Mouse (Mus musculus) right cerebral cortex, postnatal 10 days (tissue): ENCODE data around the gene Calr.

ENCODE experiments used
- DNase-seq, 2 experiments: peaks; one replicate each; pipeline ENCODE4 v3.0.0; 2021; ENCODE audit warnings: low spot score in 2 of 2

The Calr gene

DNA sequence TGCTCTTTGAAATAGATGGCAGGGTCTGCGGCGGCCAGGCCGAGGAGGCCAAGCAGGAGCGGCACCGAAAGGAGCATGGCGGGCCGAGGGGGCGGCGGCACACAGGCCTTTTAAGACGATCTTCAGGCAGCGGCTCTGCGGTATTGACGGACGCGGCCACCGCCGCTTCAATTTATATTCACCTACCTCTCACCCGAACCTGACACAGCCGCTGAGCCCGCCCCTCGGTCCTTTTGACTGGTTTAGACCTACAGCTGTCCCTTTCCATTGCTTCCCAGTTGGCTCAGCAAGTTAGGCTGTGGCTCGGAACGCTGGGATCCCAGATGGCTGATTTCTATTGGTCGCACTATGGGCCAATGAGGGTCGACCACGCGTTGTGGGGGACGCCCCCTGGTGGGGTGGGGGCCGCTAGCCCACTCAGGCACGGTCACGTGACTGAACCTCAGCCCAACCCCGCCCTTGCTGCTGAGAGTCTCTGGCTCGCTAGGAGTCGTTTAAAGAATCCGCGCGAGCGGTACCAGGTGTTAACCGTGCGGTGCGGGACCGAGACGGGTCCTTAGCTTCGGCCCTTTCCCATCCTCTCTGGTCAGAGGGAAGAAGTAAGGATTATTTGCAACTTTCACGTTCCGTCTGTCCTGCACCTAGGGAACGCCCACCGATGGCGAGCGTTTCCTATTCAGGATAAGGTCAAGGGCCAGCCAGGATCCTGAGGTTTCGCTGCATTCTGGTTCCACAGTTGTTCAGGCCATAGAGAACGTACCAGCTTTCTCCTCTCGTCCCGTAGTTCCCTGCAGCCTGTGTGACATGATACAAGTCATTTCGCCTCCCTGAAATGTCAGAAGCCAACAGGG is at the start of gene Calr:
TSS of gene Calr (minus strand) at position 213 of the 851 bp plus-strand sequence.
- DNase-seq = peak; percentile 100

DNA sequence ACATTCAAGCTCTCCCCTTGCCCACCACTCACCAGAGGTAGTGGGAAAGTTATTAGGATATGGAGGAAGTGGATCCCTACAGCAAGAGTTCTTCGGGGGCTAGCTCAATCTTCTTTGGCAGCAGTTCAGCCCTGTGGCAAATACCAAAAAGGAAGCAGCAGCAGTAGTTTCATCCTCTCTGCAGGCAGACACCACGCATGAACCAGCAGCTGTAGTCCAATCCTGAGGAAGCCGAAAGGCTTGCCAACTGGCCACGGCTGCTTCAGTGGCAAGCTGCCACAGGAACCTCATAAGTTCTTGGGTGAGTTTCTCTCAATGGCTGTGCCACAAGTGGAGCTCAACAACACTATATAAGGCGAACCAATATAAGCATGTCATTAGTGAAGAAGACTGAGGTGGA is 49.2 kb upstream of the Calr start:
- DNase-seq = no peak

DNA sequence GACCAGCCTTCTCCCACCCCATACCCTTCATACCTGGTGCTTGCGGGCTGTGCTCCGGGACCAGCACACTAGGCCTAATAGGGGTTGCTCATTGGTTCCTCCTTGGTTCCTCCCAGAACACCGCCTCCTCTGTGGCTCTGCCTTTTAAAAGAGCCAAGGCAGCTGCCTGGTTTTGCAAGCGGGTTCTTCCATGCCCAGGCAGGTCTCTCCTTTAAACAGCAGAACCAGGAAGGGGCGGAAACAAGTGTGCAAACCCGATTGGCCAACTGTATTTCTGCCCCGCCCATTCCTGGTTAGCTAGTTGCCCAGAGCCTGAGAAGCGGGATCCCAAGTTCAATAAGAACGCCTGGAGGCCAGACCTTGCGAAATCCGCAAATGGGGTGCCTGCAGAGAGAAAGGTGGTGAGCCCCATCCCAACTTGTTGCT is 47.0 kb upstream of the Calr start, which contains the start of gene Gcdh:
TSS of gene Gcdh (minus strand) at position 213 of the 426 bp plus-strand sequence.
- DNase-seq = peak; percentile 95 to 97

DNA sequence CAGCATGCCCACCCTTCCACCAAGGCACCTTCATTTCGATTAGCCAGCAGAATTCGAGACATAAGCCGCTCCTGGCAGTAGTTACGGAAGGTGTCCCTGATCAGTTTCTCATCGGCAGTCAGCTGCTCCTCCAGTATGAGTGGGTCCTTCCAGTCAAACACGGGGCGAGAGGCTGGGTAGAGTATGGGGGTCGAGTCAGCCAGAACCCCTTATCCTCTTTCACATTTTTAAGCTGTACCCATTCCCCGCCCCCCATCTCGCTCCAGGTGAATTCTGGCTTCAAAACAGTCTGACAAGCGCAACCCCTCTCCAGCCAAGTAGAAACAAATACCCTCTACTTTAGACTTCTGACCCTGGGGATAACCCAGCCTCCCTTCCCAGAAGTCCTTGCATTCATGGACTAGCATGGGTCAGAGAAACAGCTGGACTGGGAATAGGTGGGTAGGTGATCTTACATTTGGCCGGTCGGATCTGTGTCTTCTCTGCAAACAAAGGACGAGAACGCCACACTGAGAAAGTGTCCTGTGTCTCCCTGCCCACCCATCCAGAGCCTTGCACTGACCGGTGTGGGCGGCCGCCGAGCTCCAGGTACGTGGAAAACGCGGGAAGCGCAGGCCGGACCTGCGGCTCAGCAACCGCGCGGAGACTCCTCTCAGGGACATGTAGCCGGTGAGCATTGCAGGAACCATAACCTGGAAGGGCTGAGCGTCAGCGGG is 46.4 kb upstream of the Calr start:
- DNase-seq = no peak

DNA sequence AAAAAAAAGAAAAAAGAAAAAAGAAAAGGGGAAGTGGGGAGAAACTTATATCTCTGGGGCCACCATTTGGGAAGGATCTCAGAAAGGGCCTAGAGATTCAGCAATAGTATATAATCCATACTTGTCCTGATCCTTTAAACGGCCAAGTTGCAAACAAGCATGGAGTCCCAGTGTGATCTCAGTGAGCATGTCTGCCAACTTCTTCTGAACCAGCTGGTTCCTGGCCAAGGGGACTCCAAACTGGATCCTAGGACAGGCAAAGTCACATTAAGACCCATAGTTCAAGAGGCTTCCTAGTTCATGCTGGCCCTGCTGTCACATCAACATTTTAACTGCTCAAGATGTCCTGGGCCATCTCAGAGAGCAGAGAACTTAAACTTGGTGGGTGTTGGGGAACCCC is 42.4 kb upstream of the Calr start:
- DNase-seq = no peak

DNA sequence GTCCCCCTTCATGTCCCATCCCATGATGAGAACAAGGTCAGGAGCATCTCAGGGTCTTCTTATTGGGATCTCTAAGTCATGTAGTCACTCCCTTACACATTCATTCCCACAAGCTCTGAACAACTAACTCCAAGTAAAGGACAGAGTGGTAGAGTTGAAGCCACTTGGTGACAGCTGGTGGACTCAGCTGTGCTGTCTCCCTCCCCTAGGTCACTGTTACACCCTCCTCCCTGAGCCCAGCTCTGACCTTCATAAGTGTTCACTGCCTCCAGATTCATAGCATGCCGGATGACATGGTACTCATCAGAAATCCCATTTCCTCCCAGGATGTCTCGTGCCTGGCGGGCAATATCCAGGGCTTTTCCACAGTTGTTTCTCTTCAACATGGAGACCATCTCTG is 41.5 kb upstream of the Calr start:
- no peak for DNase-seq

DNA sequence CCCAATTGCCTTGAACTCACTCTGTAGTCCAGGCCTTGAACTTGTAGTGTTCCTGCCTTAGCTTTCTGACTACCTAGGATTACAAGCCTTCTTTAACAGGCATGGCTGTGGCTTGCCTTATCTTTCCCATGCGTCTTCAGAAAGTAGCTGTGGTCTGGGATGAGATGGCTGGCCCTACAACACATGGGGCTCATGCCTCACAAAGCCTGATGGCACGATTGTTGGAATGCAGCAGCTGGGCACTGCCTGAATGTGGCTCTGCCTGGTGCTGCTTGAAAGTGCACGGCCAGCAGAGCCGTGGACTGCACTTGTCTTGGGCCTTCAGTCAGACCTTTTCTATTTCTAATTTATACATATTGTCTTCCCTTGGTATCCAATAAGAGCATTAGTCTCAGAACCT is 38.0 kb upstream of the Calr start:
- DNase-seq = no peak

DNA sequence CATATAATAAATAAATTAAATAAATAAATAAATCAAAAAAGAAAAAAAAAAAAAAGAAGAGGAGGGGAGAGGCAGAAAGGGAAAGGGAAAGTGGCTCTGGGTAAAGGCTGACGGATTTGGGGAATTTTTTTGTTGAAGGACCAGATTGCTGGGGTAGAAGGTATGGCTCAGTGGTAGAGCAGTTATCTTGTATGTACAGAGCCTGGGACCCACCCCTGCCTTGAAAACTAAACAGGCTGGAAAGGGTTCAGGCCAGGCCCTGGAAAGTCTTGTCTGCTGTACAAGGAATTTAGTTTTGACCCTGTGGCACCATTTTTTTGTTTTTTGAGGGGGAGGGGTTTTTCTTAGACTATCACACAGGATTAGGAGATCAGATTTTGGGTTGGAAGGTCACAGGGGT is 32.2 kb upstream of the Calr start:
- DNase-seq = no peak

DNA sequence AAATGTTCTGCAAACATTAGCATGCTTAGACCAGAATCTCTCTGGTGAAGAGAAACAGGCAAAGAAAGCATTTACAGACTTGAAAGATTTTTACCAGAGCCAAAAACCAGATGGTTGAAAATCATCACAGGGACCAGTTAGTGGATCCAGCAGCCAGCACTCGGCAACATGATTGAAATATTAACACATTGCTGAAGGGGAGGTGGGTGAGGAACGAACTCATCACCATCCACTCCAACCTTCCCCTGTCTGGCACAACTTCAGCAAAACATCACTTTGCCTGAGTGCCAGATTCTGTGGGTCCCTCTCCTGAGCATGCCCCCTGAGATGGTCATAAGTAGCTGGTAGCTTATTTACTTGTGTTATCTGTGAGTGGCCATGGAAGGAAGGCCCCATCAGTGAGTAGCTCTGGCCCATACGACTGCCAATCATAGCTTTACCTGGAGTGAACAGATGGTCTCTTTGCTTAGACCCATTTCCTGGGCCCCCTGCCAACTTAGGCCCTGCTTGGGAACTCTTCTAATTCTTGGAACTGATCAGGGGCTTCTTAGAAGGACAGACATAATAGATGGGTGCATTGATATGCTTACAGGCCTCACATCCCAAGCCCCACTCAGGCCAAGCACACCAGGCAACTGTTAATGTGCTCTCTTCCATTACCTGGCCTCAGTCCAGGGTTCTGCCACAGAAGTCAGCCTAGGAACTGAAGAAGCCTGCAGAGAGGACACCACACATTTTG is 30.7 kb upstream of the Calr start:
- no peak for DNase-seq

DNA sequence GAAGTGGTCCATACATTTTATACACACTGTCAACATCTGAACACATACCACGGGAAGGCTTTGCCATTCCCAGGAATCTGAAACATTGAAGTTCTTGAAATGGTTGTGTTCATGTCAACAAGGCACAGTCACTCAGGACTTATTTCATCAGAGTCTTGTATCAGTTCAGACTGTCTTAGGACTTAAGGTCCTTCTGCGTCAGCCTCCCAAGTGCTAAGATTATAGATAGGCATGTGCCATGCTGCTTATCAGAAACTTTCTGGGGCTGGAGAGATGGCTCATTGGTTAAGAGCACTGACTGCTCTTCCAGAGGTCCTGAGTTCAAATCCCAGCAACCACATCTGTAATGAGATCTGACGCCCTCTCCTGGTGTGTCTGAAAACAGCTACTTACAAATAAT is 27.6 kb upstream of the Calr start:
- no peak for DNase-seq

DNA sequence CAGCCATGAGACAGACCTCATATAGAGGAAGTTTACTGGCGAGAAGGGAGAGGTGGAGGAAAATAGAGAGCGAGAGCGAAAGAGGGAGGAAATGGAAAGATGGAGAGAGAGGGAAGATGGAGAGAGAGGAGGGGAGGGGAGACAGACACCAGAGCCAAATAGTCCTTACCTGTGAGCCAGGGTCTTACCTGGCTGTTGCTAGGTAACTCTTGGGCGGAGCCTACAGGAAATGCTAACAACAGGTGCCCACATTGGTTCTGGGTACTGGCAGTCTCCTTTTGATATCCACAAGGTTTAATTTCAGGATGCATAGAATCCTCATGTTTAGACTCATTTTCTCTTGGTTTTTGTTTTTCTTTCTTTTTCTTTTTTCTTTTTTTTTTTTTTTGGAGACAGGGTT is 26.3 kb upstream of the Calr start:
- no peak for DNase-seq

DNA sequence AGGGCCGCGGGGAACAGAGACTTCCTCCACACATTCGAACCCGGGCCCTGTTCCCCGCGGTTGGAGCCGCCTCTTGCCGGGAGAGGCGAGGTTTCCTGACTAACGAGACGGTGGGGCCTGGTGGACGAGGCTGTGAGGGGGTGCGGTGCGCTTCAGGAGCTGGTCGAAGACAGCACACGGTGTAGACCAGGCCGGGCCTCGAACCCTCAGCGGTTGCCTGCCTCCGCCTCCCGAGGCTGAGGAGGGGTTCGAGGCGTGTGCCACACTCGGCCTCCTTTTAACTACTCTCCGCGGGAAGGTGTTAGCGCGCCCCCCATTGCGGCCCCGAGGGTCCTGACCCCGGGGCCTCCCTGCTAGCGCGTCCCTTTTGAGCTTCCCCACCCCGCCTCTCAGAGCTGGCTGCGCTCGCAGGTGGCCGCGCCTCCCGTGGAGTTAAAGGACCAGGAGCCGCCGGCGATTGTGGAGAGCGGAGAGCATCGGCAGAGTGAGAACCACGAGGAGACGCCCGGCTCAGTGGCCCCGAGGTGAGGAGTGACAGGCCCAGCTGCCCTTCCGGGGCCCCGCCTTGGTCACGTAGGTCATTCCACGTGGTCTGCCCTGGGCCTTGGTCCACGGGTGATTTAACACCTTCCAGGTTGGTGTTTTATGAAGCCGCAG is 25.7 kb upstream of the Calr start:
- DNase-seq = peak in 1 of 2 experiments; percentile 44

DNA sequence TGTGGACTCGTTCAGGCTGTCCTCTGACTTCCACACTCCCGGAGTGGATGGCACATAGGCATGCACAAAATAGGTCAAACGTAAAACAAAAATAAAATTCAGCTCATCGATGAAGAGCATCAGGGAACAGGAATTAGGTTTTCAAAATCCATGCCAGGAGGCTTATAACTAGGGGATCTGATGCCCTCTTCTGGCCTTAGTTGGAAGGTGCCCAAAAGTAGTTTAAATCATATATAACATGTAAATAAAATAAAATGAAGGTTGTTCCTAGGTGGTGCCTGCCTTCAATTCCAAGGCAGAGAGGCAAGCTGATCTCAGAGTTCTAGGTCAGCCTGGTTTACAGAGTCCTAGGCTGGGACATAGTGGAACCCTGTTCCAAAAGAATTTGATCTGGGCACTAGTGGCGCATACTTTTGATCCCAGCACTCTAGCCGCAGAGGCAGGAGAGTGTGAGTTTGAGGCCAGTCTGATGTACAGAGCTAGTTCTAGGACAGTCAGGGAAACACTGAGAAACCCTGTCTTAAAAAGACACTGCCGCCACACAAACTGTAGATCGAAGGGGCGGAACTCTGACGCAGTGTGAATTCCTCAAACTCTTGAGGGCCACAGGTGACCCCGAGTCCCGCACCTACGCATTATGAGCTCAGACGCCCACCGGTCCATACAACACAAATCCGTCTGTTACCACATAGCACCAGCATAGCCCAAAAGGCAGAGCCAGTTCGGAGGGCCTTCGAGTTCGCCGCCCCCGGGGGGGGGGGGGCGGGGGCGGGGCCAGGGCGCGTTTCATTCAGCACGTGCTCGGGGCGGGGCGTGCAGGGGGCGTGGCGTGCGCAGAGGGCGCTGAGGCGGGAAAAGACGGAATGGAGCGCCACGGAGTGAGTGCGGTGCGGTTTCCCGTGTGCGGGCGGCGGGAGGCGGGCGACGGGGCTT is 24.9 kb upstream of the Calr start, which contains the start of gene Syce2:
TSS of gene Syce2 (plus strand) at position 736 of the 933 bp plus-strand sequence.
- peak; percentile 76 to 84 for DNase-seq

DNA sequence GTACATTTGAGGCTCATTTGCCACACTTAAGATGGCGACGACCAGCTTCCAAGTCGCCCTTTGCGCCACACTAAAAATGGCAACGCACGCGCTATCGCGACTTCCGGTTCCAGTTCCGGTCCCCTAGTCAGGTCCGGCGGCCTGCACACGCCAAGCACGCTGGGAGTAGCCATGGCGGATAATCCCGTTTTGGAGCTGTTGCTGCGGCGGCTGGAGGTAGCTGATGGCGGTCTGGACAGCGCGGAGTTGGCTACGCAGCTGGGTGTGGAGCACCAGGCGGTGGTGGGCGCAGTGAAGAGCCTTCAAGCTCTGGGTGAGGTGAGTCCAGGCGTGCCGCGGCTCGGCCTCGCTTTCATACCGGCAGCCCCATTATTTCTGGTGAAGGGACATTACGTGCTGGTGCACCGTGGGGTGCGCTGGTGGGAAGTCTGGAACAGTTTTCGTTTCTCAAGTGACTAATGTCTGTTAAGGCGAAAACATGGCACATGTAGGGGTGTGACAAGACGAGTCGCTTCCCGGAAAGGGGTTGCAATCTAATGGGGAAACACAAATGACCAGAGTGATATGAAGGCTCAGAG is 10.2 kb upstream of the Calr start, which contains the start of gene Farsa:
TSS of gene Farsa (plus strand) at position 126 of the 578 bp plus-strand sequence.
- DNase-seq = peak; percentile 96 to 97

DNA sequence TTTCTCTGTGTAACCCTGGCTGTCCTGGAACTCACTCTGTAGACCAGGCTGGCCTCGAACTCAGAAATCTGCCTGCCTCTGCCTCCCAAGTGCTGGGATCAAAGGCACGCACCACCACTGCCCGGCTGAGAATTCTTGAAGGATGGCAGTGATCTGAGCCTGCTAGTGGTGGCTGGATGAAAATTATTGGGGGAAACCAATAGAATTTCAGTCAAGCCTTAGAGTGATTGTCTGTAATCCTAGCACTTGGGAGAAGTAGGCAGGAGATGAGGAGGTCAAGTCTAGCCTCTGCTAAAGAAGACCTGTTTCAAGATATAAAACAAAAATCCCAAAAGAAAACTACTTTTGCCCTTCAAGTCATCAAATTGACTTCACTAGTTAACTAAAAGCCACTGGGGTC is 9.7 kb upstream of the Calr start:
- no peak for DNase-seq

DNA sequence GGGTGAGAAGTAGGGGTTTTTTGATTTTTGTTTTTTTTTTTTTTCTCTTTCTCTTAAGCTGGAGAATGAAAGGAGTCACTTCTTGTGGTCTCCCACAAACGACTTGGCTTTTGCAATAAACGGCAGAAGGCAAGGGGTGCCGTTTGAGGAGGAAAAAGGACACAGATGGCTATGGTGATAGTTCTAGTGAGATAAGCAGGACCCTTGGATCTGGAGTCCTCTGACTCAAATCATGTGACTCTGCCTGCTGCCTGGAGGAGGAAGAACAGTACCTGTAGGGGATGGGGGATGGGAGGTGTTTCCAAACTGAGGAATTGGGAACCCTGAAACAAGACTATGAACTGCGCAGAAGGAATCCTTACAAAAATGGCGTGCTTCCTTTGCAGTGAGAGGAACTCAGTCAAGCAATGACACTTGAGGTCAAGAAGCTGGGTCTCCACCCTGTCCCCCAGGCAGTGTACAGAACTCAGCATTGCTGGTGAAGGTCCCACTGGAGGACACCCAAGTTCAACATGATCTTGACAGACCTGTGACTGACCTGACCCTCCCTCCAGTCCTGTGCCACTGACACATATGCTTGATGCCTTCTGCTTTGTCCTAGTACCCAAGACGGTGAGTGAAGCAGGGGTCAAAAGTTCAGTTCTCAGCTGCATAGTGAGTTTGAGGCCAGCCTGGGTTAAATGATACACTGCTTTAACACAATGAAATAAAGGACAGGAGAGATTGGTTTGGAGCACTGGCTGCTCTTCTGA is 1.1 kb upstream of the Calr start:
- no peak for DNase-seq

DNA sequence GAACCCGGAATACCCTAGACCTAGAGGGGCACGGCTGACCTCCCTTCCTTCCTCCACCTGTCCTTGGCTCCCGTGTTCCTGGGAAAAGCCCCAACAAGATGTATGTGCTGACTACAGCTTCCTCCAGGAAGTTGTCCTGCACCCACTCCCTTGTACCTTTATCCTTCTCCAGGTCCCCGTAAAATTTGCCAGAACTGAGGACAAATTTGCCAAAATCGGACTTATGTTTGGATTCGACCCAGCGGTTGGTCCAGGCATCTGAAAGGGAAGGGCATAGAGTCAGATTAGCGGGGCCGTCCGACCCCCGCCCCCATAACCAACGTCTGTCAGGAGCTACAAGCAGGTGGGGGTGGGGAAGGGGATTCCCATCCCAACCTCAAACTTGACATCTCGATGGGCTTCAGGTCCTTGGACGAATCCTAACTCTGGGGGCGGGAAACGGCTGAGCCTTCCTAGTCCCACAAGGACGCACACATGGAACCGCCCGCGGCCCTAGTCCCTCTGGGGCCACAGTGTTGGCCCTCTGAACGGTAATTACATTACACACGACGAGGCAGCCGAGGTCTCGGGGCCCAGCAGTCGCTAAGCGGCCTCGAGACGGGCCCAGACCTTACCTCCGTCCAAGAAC is 526 bp downstream of the Calr start:
- peak in 1 of 2 experiments; percentile 49 for DNase-seq

DNA sequence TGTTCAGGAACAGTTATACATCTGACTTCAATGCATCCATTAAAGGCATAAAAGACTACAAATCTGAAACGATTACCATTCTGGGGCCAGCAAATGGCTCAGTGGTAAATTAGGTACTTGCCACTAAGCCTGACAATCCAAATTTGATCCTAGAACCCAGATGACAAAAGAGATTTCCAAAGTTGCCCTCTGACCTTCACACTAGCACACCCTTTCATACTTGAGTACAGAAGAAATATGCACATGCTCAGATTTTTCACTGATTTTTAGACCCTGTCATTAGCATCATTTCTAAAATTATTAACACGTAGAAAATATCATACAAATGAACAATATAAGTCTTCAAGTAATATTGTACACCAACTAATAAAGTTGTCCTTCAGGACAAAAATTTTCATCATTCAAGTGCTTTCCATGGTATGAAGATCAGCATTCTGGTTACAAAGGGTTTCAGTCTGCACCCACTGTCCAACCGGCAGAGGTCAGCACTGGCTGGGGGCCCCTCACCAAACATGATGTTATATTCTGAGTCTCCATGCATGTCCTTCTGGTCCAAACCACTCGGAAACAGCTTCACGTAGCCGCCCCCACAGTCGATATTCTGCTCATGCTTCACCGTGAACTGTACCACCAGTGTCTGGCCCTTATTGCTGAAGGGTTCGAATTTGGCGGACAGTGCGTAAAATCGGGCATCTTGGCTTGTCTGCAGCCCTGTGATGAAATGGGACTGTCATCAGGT is 1.2 kb downstream of the Calr start:
- peak; percentile 64 to 73 for DNase-seq
